Mouse (Mus musculus): ENCODE results near the gene Zic1. TPM values are rescaled to one million over a fixed set of nuclear protein-coding genes. Genes with fewer than 3 reads are reported as not detected.

Gene Zic1
- total RNA-seq, 2 experiments from 2014 or later = 21.4 to 28.8 TPM

- no peak for DNase-seq
- intact Hi-C loops (cut with DNase I) = no loop called here
These were observed 10.4 kb downstream of the Zic1 start for GRCm38 (mm10) chr9:91355270-91355589.

GRCm38 (mm10) chr9:91354434-91355269 is 11.0 kb downstream of the Zic1 start:
- intact Hi-C loops (cut with DNase I) = no loop called here
- peak; percentile 48 for DNase-seq

- DNase-seq = peak; percentile 84
- intact Hi-C loops (cut with DNase I) = no loop called here
These were observed 11.8 kb downstream of the Zic1 start for GRCm38 (mm10) chr9:91353551-91354433.

GRCm38 (mm10) chr9:91352786-91353185 is 12.8 kb downstream of the Zic1 start:
- intact Hi-C loops (cut with DNase I) = no loop called here
- DNase-seq = peak; percentile 68

- DNase-seq = peak; percentile 57
- intact Hi-C loops (cut with DNase I) = no loop called here
These were observed 13.6 kb downstream of the Zic1 start for GRCm38 (mm10) chr9:91351961-91352411.

GRCm38 (mm10) chr9:91351361-91351760 is 14.2 kb downstream of the Zic1 start:
- intact Hi-C loops (cut with DNase I) = no loop called here
- no peak for DNase-seq

- DNase-seq = peak; percentile 92
- intact Hi-C loops (cut with DNase I) = no loop called here
These were observed 14.7 kb downstream of the Zic1 start for GRCm38 (mm10) chr9:91350861-91351291.

- intact Hi-C loops (cut with DNase I) = no loop called here
- DNase-seq = no peak
These were observed 15.3 kb downstream of the Zic1 start for GRCm38 (mm10) chr9:91350211-91350791.

GRCm38 (mm10) chr9:91348746-91349145 is 16.9 kb downstream of the Zic1 start:
- DNase-seq = no peak
- intact Hi-C loops (cut with DNase I) = no loop called here

- intact Hi-C loops (cut with DNase I) = no loop called here
- DNase-seq = no peak
These were observed 18.0 kb downstream of the Zic1 start for GRCm38 (mm10) chr9:91347591-91347990.

Other genes starting within 250 kb of the Zic1 start
- 1 to 10 TPM; 9.4 to 10.0 TPM for gene Zic4, start 3.4 kb downstream of the Zic1 start, total RNA-seq (2021)

All from left cerebral cortex, postnatal 4 days (tissue).